Mouse (Mus musculus): ENCODE results near the gene Prim1.

The Prim1 gene

DNA sequence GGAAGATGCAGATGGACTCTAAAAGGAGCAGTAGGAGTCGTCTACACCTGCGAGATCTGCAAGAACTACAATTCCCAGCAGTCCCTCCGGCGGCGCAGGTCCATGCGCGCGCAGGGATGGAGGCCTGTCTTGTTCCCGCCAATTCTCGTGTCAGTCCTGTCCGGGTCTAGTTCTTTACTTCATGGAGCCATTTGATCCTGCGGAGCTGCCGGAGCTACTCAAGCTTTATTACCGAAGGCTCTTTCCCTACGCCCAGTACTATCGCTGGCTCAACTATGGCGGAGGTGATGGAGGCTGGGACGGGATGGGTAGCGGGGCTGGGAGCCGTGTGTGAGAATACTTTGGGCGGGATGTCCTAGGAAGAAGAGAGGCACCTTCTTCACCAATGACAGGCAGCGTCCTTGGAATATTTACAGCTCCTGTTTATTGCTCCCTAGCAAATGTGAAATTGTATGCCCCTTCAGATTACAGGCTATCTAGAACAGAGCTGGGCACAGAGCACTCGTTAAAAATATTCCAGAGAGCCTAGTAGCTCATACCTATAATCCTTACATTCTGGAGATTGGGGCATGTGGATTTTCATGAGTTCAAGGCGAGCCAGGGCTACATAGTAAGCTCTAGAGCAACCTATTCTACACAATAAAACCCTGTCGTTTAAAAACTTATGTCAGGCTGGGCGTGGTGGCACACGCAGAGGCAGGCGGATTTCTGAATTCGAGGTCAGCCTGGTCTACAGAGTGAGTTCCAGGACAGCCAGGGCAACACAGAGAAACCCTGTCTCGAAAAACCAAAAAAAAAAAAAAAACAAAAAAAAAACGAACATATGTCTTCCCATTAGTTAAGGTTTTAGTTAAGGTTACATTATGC, at the start of gene Prim1:
Gene Prim1, plus strand, starts transcription at position 101 of the 867 bp plus-strand sequence.
- peak; percentile 71 to 79 for DNase-seq

DNA sequence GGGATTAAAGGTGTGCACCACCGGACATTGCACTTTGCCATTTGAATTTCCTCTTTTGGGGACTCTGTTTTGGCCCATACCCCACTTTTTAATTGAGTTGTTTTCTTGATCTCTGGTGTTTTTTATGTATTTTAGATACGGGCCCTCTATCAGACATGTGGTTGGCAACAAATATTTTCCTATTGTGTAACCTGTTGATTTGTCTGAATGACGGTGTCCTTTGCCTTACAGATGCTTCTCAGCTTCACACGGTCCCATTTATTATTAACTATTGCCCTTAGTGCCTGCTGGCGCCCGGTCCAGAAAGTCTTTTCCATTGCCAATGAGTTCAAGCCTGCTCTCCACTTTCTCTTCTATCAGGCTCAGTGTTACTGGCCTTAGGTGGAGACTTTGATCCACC, 48.5 kb upstream of the Prim1 start:
- DNase-seq: no peak

DNA sequence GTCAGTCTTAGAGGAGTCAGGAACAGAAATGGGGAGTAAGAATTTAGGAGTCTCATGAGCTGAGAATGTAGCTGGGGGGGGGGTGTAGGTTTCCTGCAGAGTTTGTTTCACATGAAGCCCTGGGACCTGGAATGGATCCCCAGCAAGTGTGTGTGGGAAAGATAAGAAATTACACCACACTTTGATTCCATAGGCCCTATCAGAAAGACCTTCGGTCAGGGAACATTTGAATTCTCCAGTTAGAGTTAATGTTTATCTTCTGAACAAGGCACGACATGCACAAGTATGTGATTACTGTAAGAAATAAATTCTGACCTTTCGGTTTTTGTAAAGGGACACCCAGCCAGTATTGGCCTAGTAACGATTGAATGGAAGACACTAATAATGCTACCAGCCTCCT, 45.1 kb upstream of the Prim1 start:
- no peak for DNase-seq

DNA sequence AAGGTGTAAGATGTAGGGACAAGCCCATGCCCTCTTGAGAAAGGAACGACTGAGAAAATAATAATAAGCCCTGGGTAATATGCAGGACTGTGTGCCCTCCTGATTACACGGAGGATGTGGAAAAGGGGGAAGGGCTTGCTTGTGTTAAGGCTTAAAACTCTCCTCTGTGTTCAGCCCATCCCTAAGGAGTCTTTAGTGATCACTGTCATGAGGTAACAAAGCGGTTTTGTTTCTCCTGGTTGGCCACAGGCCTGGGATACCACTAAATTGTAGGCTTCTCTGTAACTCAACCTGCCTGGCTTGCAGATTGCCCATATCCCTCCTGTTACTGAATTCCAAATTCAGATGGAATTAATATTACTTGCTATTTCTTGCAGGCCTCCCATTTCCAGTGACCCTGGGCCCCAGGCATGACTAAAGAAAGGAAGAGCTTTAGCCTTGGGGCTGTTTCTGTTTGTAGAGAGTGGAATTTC, 44.6 kb upstream of the Prim1 start:
- no peak for DNase-seq

DNA sequence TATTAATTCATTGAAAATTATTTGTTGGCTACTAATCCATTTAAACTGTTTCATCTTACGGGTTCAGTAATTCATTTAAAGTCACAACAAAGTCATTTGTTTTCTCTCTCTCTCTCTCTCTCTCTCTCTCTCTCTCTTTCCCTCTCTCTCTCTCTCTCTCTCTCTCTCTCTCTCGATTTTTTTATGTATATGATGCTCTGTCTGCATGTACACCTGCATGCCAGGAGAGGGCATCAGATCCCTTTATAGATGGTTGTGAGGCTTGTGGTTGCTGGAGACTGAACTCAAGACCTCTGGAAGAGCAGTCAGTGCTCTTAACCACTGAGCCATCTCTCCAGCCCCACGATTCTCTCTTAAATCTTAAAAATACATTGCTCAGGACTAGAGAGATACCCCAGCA, 43.8 kb upstream of the Prim1 start:
- no peak for DNase-seq

DNA sequence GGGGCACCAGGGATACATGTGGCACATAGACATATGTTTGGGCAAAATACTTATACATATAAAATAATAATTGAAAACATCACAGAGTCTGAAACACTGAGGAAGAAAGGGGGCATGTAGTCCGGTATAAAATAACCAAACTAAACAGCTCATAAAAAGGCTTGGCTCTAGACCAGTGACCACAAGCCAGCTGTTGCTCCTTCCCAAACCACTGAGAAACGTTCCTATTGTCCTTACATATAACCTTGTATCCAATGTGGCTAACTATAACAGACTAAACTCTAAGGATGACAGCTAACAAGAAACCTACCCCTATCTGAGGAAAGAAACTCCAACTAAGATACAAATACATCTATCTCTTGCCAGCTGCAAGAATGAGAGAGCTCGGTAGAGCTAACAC, 40.9 kb upstream of the Prim1 start:
- no peak for DNase-seq

DNA sequence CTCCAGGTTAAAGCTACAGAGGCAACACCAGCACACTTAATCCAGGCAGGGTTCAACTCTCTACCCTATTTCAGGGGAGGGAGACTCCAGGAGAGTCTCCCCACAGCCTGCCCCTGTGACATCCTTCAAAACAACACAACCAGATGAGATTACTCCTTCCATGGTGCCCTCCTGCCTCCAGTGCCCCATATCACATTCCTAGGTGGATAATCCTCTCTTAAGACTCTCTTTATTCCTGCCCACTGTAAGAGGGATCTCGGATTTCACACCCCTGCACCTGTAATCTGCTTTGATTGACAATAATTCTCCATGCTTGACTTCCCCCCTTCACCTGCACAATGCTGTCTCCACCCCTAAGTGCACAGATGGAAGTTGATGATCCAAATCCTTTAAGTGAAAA, 39.5 kb upstream of the Prim1 start:
- no peak for DNase-seq

DNA sequence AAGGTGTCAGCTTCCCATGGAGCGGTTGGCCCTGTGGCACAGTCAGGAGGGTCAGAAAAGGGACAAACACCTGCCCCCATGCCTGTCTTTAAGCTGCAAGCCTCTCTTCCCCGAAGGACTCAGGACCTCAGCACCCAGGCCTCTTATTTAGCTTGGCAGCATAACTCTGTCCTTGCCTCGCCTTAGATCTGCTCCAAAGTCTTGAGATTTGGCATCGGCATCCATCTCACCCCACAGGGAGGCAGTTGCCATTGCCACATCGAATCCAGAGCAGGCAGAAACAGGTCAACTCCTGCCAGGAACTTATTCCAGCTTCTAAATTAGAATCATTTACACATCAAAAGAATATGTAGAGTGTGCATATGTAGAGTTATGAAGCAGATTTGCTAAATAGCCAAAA, 30.3 kb upstream of the Prim1 start:
- DNase-seq: no peak

DNA sequence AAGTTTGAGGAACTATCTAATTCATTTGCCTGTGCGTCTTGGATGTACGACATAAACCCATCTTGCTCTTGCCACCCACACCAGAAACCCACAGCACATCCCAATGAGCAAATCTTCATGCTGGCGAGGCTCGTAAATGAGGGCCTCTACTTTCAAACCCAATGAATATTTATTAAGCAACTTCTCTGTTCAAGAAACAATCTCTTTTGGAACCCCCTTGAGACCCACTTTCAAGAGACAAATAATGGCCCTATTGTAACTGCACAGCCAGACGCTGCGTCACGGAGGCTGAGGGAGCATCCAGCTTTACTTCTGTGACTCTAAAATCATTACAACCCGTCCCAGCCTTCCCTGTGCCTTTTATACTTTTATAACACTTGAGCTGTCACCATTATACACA, 29.4 kb upstream of the Prim1 start:
- DNase-seq: no peak

DNA sequence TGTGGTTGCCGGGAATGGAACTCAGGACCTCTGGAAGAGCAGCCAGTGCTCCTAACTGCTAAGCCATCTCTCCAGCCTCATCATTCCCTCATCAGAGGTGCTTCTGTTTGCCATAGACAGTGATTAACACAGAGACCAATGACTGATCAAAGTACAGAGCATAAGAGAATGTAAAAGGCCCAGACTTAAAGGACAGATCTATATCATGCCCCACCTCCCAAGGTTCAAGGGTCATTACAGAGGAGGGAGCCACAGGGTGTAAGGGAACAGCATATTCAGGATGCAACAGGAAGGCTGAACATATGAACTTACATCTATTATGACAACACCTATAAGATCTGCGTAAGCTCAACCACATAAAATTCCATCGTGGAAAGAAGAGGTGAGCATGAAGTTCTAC, 18.3 kb upstream of the Prim1 start:
- DNase-seq: no peak

DNA sequence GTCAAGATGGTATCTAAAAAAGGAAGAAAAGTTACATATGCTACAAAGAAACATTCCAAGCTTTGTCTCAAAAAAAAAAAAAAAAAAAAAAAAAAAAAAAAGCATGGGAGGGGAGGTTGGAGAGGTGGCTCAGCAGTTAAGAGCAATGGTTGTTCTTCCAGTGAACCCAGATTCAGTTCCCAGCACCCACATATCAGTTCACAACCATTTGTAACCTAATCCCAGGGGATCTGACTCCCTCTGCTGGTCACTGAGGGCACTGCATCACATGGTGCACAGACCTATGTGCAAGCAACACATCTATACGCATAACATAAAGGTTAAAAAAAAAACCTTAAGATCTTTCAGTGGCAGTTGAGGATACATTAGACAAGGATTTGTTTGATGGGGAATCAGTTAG, 16.7 kb upstream of the Prim1 start:
- no peak for DNase-seq

DNA sequence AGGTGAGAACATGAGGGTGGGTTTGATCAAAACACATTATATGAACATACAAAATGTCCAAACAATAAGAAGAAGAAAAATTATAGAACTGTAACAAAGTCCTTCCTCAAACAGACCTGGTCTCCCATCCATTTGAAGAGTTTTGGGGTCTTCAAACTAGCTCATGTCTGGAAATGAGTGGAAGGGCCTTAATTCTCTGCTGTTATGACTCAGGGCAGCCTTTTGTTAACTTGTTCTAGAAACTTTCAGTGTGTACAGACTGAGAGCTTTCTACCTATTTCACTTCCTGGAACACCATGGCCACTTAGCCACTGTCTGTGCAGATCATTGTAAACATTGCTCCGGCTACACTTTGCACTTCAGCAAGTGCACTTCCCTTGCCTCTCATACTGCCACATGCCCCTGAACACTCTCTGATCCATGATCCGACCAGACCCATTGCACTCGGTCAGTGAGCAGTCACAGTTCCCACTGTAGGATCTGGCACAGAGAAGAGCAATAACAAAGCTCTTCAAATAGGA, 11.6 kb upstream of the Prim1 start:
- DNase-seq: no peak

DNA sequence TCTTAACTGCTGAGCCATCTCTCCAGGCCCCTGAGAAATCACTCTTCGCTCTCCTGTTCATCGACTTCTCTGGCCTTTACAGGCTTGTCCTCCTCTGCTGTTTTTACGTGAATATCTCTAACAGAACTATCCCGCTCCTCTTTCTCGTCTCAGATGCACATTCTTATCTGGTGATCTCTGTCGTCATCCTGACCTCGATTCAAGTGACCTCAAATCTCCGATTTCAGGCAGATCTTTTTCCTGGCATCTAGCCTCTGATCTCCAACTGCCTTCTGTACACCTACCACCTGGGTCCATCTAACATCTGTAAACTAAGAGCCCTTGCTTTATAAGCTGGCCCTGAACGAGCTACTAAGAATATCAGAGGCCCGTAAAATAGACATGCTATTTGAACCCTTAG, 10.1 kb upstream of the Prim1 start:
- no peak for DNase-seq

DNA sequence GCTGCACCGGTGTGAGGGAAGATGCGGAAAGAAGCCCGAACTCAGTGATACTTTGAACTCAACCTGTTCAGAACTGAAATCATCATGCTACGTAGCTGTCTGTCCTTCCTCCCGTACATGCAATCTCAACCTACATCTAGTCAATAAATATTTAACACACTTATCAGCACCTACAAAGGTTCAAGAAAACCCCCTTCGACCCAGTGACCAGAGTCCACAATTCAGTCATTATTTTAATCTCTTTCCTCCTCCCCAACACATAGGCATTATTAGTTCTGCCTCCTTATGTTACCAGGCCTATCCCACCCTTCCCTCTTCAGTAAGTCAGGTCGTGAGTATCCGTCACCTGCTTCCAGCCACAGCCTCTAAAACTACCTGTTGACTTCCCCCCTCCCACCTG, 9.5 kb upstream of the Prim1 start:
- DNase-seq: no peak

DNA sequence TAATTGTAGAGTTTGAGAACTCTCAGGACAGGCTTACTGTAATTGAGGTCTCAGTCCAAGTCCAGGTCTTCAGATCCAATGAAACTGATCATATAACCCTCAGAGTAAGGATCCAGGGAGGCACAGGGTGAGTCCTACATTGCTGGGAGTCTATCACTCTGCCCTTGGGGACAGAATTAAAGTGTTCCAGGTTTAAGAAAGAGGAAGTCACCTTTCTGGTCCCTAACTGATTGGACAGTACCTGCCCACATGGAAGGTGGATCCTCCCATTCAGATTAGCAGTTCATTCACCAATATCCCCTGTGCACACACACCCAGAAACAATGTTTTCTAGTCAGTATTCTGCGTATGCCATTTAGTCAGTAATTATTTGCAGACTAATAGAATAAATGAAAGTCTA, 7.5 kb upstream of the Prim1 start, which contains the start of gene Hsd17b6:
Gene Hsd17b6, minus strand, starts transcription at position 166 of the 400 bp plus-strand sequence.
- DNase-seq: no peak

DNA sequence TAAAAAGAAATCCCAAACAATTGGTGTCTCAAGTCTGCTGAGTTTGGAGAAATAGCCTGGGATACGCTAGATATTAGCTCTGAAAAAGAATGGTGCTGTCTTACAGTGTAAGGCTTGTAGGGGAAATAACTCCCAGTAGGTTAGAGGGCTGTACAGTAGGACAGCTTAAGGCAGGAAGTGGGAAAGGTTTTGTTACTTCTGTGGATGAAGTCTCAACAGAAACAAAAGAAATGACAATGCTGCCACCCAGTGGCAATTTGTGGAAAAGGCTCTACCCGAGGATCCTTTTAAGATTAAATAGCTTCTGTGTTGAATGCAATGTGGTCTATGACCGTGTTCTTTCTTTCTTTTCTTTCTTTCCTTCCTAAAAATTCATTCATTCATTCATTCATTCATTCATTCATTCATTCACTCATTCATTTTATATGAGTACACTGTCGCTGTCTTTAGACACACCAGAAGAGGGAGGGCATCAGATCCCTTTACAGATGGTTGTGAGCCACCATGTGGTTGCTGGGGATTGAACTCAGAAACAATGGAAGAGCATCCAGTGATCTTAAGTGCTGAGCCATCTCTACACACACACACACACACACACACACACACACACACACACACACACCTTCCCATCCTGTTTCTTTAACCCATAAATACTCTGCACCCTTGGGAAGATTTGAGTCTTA, 6.6 kb upstream of the Prim1 start:
- peak; percentile 46 to 56 for DNase-seq

DNA sequence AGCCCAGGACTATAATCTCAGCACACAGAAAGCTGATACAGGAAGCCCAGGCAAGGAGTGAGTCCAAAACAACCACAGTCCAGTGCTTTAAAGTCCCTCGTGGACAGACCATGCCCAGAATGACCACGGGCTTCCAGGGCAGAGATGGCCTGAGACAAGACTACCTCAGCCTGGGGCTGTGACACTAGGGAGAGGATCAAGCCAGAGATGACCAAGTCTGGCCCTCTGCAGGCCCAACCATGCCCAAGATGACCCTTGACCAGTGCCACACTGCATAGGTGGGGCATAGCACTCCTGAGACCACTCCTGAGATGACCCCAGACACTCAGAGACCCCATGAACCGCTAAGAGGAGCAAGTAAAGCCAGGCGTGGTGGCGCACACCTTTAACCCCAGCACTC, 5.2 kb upstream of the Prim1 start:
- DNase-seq: no peak

DNA sequence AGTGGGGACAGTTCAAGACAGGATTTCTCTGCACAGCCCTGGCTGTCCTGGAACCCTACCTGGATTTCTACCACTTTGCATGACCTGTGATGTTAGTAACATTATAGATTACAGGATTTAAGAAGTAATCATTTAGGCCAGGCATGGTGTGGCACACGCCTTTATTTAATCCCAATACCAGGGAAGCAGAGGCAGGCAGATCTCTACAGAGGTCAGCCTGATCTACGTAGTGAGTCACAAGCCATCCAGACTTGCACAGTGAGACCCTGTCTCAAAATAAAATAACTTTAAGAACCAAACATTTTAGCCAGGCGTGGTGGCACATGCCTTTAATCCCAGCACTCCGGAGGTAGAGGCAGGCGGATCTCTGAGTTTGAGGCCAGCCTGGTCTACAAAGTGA, 7.2 kb downstream of the Prim1 start:
- DNase-seq: no peak

DNA sequence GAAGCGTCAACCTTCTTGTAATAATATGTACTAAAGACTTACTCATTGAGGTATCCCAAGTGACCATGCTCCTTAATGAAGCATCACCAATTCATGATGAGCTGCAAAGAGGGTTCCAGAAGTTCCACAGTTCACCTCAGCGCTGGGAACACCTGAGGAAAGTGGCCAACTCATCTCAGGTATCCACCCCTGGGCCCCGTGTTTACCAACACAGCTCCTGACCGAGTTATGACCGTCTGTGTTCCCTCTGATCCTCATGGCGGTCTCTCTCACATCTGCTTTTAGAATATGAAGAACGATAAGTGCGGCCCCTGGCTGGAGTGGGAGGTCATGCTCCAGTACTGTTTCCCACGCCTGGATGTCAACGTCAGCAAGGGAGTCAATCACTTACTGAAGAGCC, 8.5 kb downstream of the Prim1 start:
- no peak for DNase-seq

DNA sequence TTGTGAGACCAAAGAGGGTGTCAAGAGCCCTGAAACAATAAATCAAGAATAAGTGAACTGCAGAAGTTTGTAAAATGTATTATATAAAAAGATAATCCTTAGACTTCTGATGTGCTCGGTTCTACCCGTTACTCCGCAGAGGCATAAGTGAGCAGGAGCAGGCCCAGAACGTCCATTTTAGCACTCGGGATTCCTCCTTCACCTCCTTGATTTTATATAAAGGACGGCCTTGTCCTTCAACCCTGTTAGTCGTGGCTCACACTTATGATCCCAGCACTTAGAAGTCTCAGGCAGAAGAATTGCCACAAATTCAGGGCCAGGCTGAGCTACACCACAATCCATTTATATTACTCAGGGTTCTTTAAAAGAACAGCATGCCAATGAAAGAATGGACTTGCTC, 15.0 kb downstream of the Prim1 start:
- DNase-seq: no peak

DNA sequence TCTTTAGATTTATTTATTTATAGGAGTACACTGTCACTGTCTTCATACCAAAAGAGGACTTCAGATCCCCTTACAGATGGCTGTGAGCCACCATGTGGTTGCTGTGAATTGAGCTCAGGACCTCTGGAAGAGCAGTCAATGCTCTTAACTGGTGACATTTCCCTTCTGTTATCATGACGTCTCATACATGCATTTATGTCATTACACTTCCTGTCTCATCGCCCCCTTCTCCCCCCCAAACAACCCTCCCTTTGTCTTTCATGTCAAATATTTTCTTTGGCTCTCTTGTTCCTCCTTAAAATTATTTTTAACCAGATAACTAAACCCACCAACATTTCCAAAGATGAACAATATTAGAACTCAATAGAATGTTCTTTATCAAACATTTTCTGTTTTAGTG, 15.9 kb downstream of the Prim1 start:
- no peak for DNase-seq

DNA sequence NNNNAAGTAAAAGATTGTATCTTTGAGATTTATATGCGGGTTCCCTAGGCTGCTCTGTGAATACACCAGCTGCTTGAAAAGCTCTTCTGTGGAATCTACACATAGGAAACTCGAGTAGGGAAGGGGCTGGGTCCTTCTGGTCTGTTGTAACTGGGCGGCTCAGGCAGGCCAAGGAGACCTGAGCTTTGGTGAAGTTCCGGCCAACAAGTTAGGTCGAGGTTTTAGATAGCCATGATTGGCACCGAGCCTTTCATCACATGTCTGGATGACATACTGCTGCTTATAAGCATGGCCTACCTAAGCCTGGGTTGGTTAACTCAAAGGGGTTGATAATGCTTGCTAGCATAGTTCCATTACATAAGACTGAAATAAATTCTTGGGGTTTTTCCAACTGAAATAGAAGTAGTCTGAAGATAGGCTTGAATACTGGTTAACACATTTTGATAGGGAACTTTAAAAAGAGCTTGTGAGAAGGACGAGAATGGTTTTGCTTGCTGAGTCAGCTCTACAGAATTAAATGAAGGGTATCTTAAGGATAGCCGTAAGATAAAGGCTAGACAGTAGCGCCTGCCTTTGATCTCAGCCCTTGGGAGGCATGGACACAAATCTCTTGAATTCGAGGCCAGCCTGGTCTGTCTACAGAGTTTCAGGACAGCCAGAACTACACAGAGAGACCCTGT, 21.9 kb downstream of the Prim1 start:
- no peak for DNase-seq

DNA sequence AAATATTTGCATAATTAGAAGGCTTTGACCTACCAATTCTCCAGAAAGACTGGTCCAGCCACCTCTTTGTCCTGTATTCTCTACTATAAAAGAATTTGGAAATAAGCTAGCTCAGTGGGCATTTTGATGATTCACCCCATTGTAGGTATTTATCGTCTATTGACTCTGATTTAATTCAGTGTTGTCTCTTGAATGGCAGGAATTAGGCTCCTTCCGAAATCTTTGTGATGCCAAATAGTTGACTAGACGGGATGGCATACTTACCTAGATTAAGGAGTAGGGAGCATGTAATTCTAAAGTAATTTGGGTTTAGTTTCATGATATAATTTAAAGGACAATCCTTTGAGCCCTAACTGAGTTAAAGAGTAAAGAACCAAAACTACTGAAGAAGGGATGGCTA, 23.0 kb downstream of the Prim1 start:
- no peak for DNase-seq
